Mouse (Mus musculus) left cerebral cortex, postnatal 36 days (tissue): ENCODE results near the gene Ier2. TPM values are rescaled to one million over a fixed set of nuclear protein-coding genes. Genes with fewer than 3 reads are reported as not detected.
"Not testable (repeated sequence)": the region's sequence is repeated elsewhere in the genome, so short reads cannot be mapped to it uniquely, and the experiment has no call there.

Source experiments
- DNase-seq, 2 experiments: peaks; one replicate each; pipeline ENCODE4 v3.0.0; 2021 to 2022; ENCODE audit warnings: low spot score in 2 of 2, mixed read lengths in 1 of 2
- intact Hi-C: fragments of 180-260 bp; cut with DNase I; formaldehyde crosslinking; loops from one replicate; pipeline ENCODE4 v1.15.1; 2025
- total RNA-seq, 2 experiments: library from RNA; stranded (reverse); gene quantifications; 2 replicates each; pipeline ENCODE4 v1.2.3; 2021

Ier2 gene
- total RNA-seq, 2 experiments from 2014 or later = 5.6 to 27.6 TPM

- DNase-seq = peak; percentile 64
- intact Hi-C loops = loop anchor here (5.0 kb wide), 1 partner anchor 38 kb away; the partner anchor contains the start of gene Ier2
Measured at GRCm38 (mm10) chr8:84699861-84700322, 37.2 kb upstream of the Ier2 start.

- no peak for DNase-seq
- intact Hi-C loops = no loop called here
Measured at GRCm38 (mm10) chr8:84698929-84699401, 36.3 kb upstream of the Ier2 start.

- no peak for DNase-seq
- intact Hi-C loops = no loop called here
Measured at GRCm38 (mm10) chr8:84698288-84698687, 35.6 kb upstream of the Ier2 start.

- no peak for DNase-seq
- intact Hi-C loops = no loop called here
Measured at GRCm38 (mm10) chr8:84697166-84698130, 34.8 kb upstream of the Ier2 start.

GRCm38 (mm10) chr8:84695140-84695539, 32.5 kb upstream of the Ier2 start:
- DNase-seq = no peak
- intact Hi-C loops = no loop called here

- intact Hi-C loops = no loop called here
- no peak for DNase-seq
Measured at GRCm38 (mm10) chr8:84693332-84693731, 30.7 kb upstream of the Ier2 start.

GRCm38 (mm10) chr8:84689091-84689915, 26.7 kb upstream of the Ier2 start:
- peak; percentile 91 to 94 for DNase-seq

GRCm38 (mm10) chr8:84687705-84688100, 25.1 kb upstream of the Ier2 start, which contains the start of gene Nacc1:
Gene Nacc1 (minus strand): TSS chr8:84687862.
- DNase-seq = peak; percentile 86 to 91
- intact Hi-C loops = loop anchor here (1.0 kb wide), 1 partner anchor 22 kb away; no protein-coding TSS in a partner anchor

More at GRCm38 (mm10) chr8:84689091-84689915, 26.7 kb upstream of the Ier2 start:
- intact Hi-C loops = no loop called here

- DNase-seq = peak in 1 of 2 experiments; percentile 11
- intact Hi-C loops = loop anchor here (1.0 kb wide), 1 partner anchor 22 kb away; no protein-coding TSS in a partner anchor
Measured at GRCm38 (mm10) chr8:84687003-84687704, 24.5 kb upstream of the Ier2 start.

GRCm38 (mm10) chr8:84686191-84687002, 23.7 kb upstream of the Ier2 start, which contains the start of gene Trmt1:
Gene Trmt1 (plus strand): TSS chr8:84686307.
- DNase-seq = peak in 1 of 2 experiments; percentile 29
- intact Hi-C loops = loop anchor here (1.0 kb wide), 1 partner anchor 21 kb away; no protein-coding TSS in a partner anchor

GRCm38 (mm10) chr8:84684537-84684936, 21.9 kb upstream of the Ier2 start:
- intact Hi-C loops = no loop called here

GRCm38 (mm10) chr8:84682257-84682656, 19.6 kb upstream of the Ier2 start:
- intact Hi-C loops = no loop called here
- DNase-seq = no peak

More at GRCm38 (mm10) chr8:84684537-84684936, 21.9 kb upstream of the Ier2 start:
- no peak for DNase-seq

- DNase-seq = no peak
Measured at GRCm38 (mm10) chr8:84681476-84681875, 18.8 kb upstream of the Ier2 start.

GRCm38 (mm10) chr8:84677305-84677704, 14.7 kb upstream of the Ier2 start:
- intact Hi-C loops = no loop called here
- no peak for DNase-seq

More at GRCm38 (mm10) chr8:84681476-84681875, 18.8 kb upstream of the Ier2 start:
- intact Hi-C loops = no loop called here

GRCm38 (mm10) chr8:84670295-84671006, 7.8 kb upstream of the Ier2 start:
- DNase-seq, intact Hi-C loops: not testable (repeated sequence)

GRCm38 (mm10) chr8:84668731-84669485, 6.3 kb upstream of the Ier2 start:
- intact Hi-C loops = no loop called here
- no peak for DNase-seq

- DNase-seq = no peak
- intact Hi-C loops = no loop called here
Measured at GRCm38 (mm10) chr8:84668081-84668480, 5.4 kb upstream of the Ier2 start.
